Mouse (Mus musculus): ENCODE data around the gene Lypd5.

- TF ChIP-seq EP300 (IDR thresholded peaks at IDR 0.05; ENCODE audit: insufficient read depth, low read depth, low read length) (no peak), CTCF (IDR thresholded peaks at IDR 0.05; ENCODE audit: low read depth, low read length) (no peak)
These were observed 35.1 kb downstream of the Lypd5 start for GRCm38 (mm10) chr7:24384070-24384469.

Data from ES-Bruce4 (cell line).